Mouse (Mus musculus) testis, adult 2 months (tissue): ENCODE data around the gene Srms. TPM values are rescaled to one million over a fixed set of nuclear protein-coding genes. Genes with fewer than 3 reads are reported as not detected.
A peak's percentile ranks its signal among the peaks of the same experiment; 100 is the strongest.

Experiments
- H3K27ac ChIP-seq: fragments of 200-500 bp; 2 replicates; pipeline ENCODE4 v1.5.1; 2012; ENCODE audit warnings: low read depth, low read length; ENCODE audit not compliant: control insufficient read depth, insufficient read depth
- H3K27me3 ChIP-seq: fragments of 200-500 bp; 2 replicates; pipeline ENCODE4 v1.6.1; 2012; ENCODE audit warnings: mild to moderate bottlenecking, low read length, moderate library complexity; ENCODE audit not compliant: control insufficient read depth, insufficient read depth
- H3K36me3 ChIP-seq: fragments of 200-500 bp; 2 replicates; pipeline ENCODE4 v1.6.1; 2012; ENCODE audit warnings: mild to moderate bottlenecking, low read length; ENCODE audit not compliant: control insufficient read depth, insufficient read depth
- H3K4me1 ChIP-seq: fragments of 200-500 bp; 2 replicates; pipeline ENCODE4 v1.6.1; 2012; ENCODE audit warnings: low read length; ENCODE audit not compliant: control insufficient read depth, insufficient read depth
- H3K4me3 ChIP-seq: fragments of 200-500 bp; 2 replicates; pipeline ENCODE4 v1.5.1; 2012; ENCODE audit warnings: low read depth, mild to moderate bottlenecking, low read length, moderate library complexity, mixed read lengths; ENCODE audit not compliant: control insufficient read depth
- CTCF ChIP-seq: fragments of 200-500 bp; IDR thresholded peaks from 2 replicates; pipeline ENCODE4 v1.5.1; 2012; ENCODE audit warnings: low read depth, mild to moderate bottlenecking, inconsistent platforms, low read length, moderate library complexity; ENCODE audit not compliant: control insufficient read depth, insufficient read depth, insufficient replicate concordance
- POLR2A ChIP-seq: fragments of 200-500 bp; IDR thresholded peaks from 2 replicates; pipeline ENCODE4 v1.6.1; 2012; ENCODE audit warnings: low read depth, mild to moderate bottlenecking, inconsistent platforms, low read length, moderate library complexity; ENCODE audit not compliant: control insufficient read depth
- polyA plus RNA-seq: library from polyadenylated mRNA; depleted of rRNA; stranded (reverse); fragments of >200 nt; gene quantifications from 2 replicates; pipeline ENCODE4 v1.2.3, GENCODE M21; 2012; rRNA removed

The Srms gene
- polyA plus RNA-seq, 1 experiment, result 1.4 TPM

GRCm38 (mm10) chr2:181160821-181161220, 52.2 kb downstream of the Srms start:
- Histone ChIP-seq H3K36me3 (no peaks in the 10 kb centered on the region), H3K4me1 (no peaks in the 10 kb centered on the region; the same call in none of the 2 replicates), H3K4me3 (no peak overlapping the region), H3K27ac (no peak overlapping the region), H3K27me3 (no peaks in the 10 kb centered on the region)
- no peak for TF ChIP-seq POLR2A
- TF ChIP-seq CTCF, result no peak

DNA sequence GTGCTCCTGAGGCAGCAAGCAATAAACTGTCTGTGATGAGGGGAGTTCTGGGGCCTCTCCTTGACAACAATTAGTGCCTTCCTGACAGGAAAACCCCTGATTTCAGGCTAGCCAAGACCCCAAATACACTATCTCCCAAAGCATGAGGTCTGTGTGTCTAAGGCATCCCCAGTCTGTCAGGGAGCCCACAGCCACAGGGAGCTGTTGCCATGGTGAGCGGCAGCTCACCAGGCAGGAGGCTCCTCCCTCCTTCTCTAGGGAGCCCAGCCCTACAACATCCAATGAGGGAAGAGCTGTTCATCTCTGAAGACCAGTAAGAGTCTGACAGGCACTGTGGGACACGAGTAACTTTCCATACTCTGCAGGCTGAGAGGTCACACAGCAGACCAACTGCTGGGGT, 53.2 kb downstream of the Srms start:
- no peaks in the 10 kb centered on the region for H3K27me3 ChIP-seq
- TF ChIP-seq POLR2A, result no peak
- no peak for TF ChIP-seq CTCF

GRCm38 (mm10) chr2:181159091-181159514, 53.9 kb downstream of the Srms start:
- H3K4me1 ChIP-seq, result no peaks in the 10 kb centered on the region; the same call in none of the 2 replicates
- no peaks in the 10 kb centered on the region for H3K36me3 ChIP-seq
- no peak overlapping the region for H3K27ac ChIP-seq
- no peaks in the 10 kb centered on the region for H3K27me3 ChIP-seq
- H3K4me3 ChIP-seq, result no peak overlapping the region
- TF ChIP-seq CTCF (no peak), POLR2A (no peak)

More for the DNA sequence above, 53.2 kb downstream of the Srms start:
- H3K4me3 ChIP-seq, result no peak overlapping the region
- H3K4me1 ChIP-seq, result no peaks in the 10 kb centered on the region; the same call in none of the 2 replicates
- no peaks in the 10 kb centered on the region for H3K36me3 ChIP-seq
- H3K27ac ChIP-seq, result no peak overlapping the region

GRCm38 (mm10) chr2:181158471-181158870, 54.5 kb downstream of the Srms start:
- Histone ChIP-seq H3K4me1 (no peaks in the 10 kb centered on the region; the same call in none of the 2 replicates), H3K27me3 (no peaks in the 10 kb centered on the region), H3K27ac (no peak overlapping the region), H3K36me3 (no peaks in the 10 kb centered on the region), H3K4me3 (no peak overlapping the region)
- TF ChIP-seq CTCF, result no peak
- no peak for TF ChIP-seq POLR2A

- Histone ChIP-seq H3K27me3 (no peaks in the 10 kb centered on the region), H3K4me1 (no peaks in the 10 kb centered on the region; the same call in none of the 2 replicates), H3K27ac (no peak overlapping the region), H3K36me3 (no peaks in the 10 kb centered on the region), H3K4me3 (no peak overlapping the region)
- TF ChIP-seq POLR2A, result no peak
- no peak for TF ChIP-seq CTCF
These were observed 55.2 kb downstream of the Srms start for GRCm38 (mm10) chr2:181157716-181158302.

- no peak for TF ChIP-seq CTCF
- TF ChIP-seq POLR2A, result no peak
- H3K27ac ChIP-seq, result no peak overlapping the region
- H3K4me1 ChIP-seq, result no peaks in the 10 kb centered on the region; the same call in none of the 2 replicates
- no peaks in the 10 kb centered on the region for H3K27me3 ChIP-seq
- no peaks in the 10 kb centered on the region for H3K36me3 ChIP-seq
- H3K4me3 ChIP-seq, result no peak overlapping the region
These were observed 55.8 kb downstream of the Srms start for GRCm38 (mm10) chr2:181157180-181157579.

DNA sequence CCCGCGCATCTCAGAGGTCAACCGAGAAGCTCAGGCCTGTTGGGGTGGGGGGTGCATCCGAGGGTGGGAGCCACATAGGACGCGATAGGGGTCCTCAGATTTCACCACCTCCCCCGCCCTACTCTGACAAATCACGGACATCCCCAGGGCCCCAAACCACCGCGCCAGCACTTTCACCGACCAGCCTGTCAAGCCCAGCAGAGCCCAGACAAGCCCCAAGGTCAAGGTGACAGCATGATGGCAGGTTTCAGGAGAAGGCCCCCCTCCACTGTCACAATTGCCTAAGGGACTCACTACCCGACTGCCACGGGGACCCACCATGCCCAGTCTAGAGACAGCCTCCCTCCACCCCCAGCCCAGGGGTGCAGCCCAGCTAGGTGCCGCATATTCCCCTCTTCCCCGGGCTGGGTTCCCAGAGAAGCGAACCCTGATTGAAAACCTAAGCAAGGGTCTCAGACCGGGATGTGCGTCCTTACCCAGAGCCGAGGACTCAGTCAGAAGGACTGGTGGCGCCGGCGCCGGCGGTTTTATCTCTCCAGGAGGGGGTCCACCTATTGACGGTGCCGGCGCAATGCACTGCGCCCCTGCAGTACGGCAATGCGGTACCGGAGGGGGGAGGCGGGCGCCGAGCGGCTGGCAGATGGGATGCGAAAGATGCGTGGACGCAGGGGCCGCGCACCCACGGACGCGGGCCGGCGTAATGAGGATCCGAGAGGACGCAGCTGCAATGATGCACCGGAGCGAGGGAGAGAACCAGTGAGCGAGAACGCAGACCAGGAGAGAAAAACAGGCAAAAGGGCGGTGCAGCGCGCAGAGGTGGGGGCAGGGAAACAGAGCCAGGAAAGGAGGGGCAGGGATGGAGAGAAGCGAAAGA, 56.5 kb downstream of the Srms start, which contains the start of gene Eef1a2:
TSS of gene Eef1a2 (minus strand) at position 767 of the 874 bp plus-strand sequence.
- TF ChIP-seq CTCF, result no peak
- TF ChIP-seq POLR2A, result no peak
- Histone ChIP-seq H3K4me3 (peak within 1 kb of the TSS; percentile 14; the same call in 1 of the 2 replicates), H3K4me1 (no peaks in the 10 kb centered on the region; the same call in none of the 2 replicates), H3K27me3 (no peaks in the 10 kb centered on the region), H3K36me3 (no peaks in the 10 kb centered on the region), H3K27ac (no peak within 1 kb of the TSS)

GRCm38 (mm10) chr2:181155801-181156200, 57.2 kb downstream of the Srms start:
- Histone ChIP-seq H3K4me3 (no peak overlapping the region), H3K27me3 (no peaks in the 10 kb centered on the region), H3K36me3 (no peaks in the 10 kb centered on the region), H3K27ac (no peak overlapping the region), H3K4me1 (no peaks in the 10 kb centered on the region; the same call in none of the 2 replicates)
- TF ChIP-seq POLR2A (no peak), CTCF (no peak)

Other genes starting within 250 kb of the Srms start
- 31.2 and 32.2 TPM in 2 replicates for gene Arfgap1, start 246.0 kb downstream of the Srms start, polyA plus RNA-seq
- 52.3 and 57.4 TPM in 2 replicates for gene Col20a1, start 226.7 kb downstream of the Srms start, polyA plus RNA-seq
- gene Chrna4, start 169.6 kb downstream of the Srms start, polyA plus RNA-seq, result 0.91 and 1.0 TPM in 2 replicates
- gene Kcnq2, start 77.9 kb downstream of the Srms start, polyA plus RNA-seq, result 9.2 and 9.8 TPM in 2 replicates
- gene Eef1a2, start 56.2 kb downstream of the Srms start, polyA plus RNA-seq, result 0.07 TPM in 2 replicates
- 8.2 and 9.5 TPM in 2 replicates for gene Ppdpf, start 25.9 kb downstream of the Srms start, polyA plus RNA-seq
- gene Ptk6, start 10.4 kb downstream of the Srms start, polyA plus RNA-seq, result 0.12 and 0.20 TPM in 2 replicates
- gene Fndc11, start 6.8 kb upstream of the Srms start, polyA plus RNA-seq, result 440 and 469 TPM in 2 replicates
- gene Helz2, start 28.8 kb upstream of the Srms start, polyA plus RNA-seq, result 1.4 and 1.7 TPM in 2 replicates
- gene Gmeb2, start 74.8 kb upstream of the Srms start, polyA plus RNA-seq, result 10.2 and 10.6 TPM in 2 replicates
- gene Stmn3, start 101.3 kb upstream of the Srms start, polyA plus RNA-seq, result not detected in 2 replicates
- 71.8 and 75.1 TPM in 2 replicates for gene Rtel1, start 106.6 kb upstream of the Srms start, polyA plus RNA-seq
- 15.8 and 16.1 TPM in 2 replicates for gene Zgpat, start 151.7 kb upstream of the Srms start, polyA plus RNA-seq
- gene Arfrp1, start 152.2 kb upstream of the Srms start, polyA plus RNA-seq, result 35.9 and 43.2 TPM in 2 replicates
- gene Lime1, start 166.9 kb upstream of the Srms start, polyA plus RNA-seq, result 13.9 and 14.6 TPM in 2 replicates
- 8.3 and 10.1 TPM in 2 replicates for gene Zbtb46, start 246.2 kb upstream of the Srms start, polyA plus RNA-seq